Mouse (Mus musculus) stomach, postnatal 0 days (tissue): Measurements from ENCODE around the gene Sept9. TPM values are rescaled to one million over a fixed set of nuclear protein-coding genes. Genes with fewer than 3 reads are reported as not detected.
A peak's percentile ranks its signal among the peaks of the same experiment; 100 is the strongest.

Experiments used
- ATAC-seq: fragments of 200-750 bp; cut with Nextera tagmentation; 2 replicates; pipeline ENCODE4 v1.8.0; 2017; ENCODE audit not compliant: low FRiP score, low TSS enrichment
- DNase-seq: peaks from one replicate; pipeline ENCODE4 v3.0.0-alpha.2; 2016; ENCODE audit warnings: low spot score
- H3K27ac ChIP-seq: fragments of 300-500 bp; sonication (generic); replicated peaks from 2 replicates; pipeline ENCODE4 v1.5.1; 2014; ENCODE audit warnings: mild to moderate bottlenecking, control low read depth
- H3K27me3 ChIP-seq: fragments of 300-500 bp; sonication (generic); 2 replicates; pipeline ENCODE4 v1.6.1; 2014; ENCODE audit warnings: low read length; ENCODE audit not compliant: control insufficient read depth, insufficient read depth
- H3K36me3 ChIP-seq: fragments of 300-500 bp; sonication (generic); 2 replicates; pipeline ENCODE4 v1.6.1; 2014; ENCODE audit warnings: low read length, mixed read lengths; ENCODE audit not compliant: control insufficient read depth, insufficient read depth
- H3K4me1 ChIP-seq: fragments of 300-500 bp; sonication (generic); replicated peaks from 2 replicates; pipeline ENCODE4 v1.6.1; 2014; ENCODE audit warnings: antibody characterized with exemption; ENCODE audit not compliant: control insufficient read depth, insufficient read depth
- H3K4me2 ChIP-seq: fragments of 300-500 bp; sonication (generic); replicated peaks from 2 replicates; pipeline ENCODE4 v1.6.1; 2014; ENCODE audit warnings: low read depth, mild to moderate bottlenecking, control low read depth, moderate library complexity
- H3K4me3 ChIP-seq: fragments of 300-500 bp; sonication (generic); 2 replicates; pipeline ENCODE4 v1.5.1; 2014; ENCODE audit warnings: low read depth, low read length, control low read depth
- H3K9ac ChIP-seq: fragments of 300-500 bp; sonication (generic); 2 replicates; pipeline ENCODE4 v1.6.1; 2014; ENCODE audit warnings: mild to moderate bottlenecking, low read length, control low read depth, mixed read lengths
- H3K9me3 ChIP-seq: fragments of 300-500 bp; sonication (generic); 2 replicates; pipeline ENCODE4 v1.6.1; 2016; ENCODE audit warnings: low read length; ENCODE audit not compliant: control insufficient read depth
- CTCF ChIP-seq: IDR thresholded peaks from 2 replicates; pipeline ENCODE4 v1.5.1; 2016; ENCODE audit warnings: antibody characterized with exemption, low read depth, mild to moderate bottlenecking, moderate library complexity
- EP300 ChIP-seq: optimal IDR thresholded peaks from 2 replicates; pipeline ENCODE3; 2016; ENCODE audit warnings: antibody characterized with exemption
- WGBS: fragments of 180-500 bp; shearing (Covaris S2); extraction: QIAGEN DNeasy Blood & Tissue Kit; methylation state at CpG from one replicate; pipeline ENCODE4 v1.1.7; 2014; 5-methylcytosine and 5-hydroxymethylcytosine counted together
- polyA plus RNA-seq: library from polyadenylated mRNA; unstranded; fragments of >200 nt; fragmentation: Nextera tagmentation; extraction: Ambion mirVana; gene quantifications from 2 replicates; pipeline ENCODE4 v1.2.1, GENCODE M21; 2015

Sept9 gene
- polyA plus RNA-seq, 1 experiment from 2014 or later, result 42.9 TPM

DNA sequence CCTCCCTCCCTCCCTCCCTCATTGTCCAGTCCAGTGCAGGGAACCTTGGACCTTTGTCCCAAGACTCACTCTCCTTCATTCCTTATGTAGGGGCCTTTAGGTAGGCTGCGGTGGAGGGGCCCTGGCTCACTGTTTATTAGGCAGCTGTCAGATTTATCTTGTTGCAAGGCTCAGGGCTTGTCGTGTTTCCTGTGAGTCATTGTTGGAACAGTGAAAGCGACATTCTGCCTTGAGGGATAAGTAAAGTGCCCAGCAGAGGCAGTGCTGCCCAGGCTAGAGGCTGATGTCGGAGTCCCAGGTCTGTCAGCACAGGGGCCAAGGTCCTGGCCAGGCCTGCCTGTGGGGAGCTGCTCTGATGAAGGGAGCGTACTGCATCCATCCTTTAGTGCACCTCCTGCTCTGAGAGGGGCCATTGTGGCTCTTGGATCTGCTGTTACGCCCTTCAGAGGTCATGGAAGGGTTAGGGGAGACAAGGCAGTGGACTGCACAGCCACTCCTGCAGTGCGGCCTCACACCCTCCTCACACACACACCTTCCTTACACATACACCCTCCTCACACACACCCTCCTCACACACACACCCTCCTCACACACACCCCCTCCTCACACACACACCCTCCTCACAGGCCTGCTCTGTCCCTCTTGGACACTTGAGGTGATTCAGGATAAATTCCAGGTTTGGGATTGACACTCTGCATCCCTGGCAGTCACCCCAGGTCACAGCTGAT lies 45.2 kb upstream of the Sept9 start:
- no peak overlapping the region for H3K27ac ChIP-seq
- TF ChIP-seq EP300 (no peak), CTCF (peak; percentile 63)
- H3K4me3 ChIP-seq, result no peak overlapping the region
- no peaks in the 10 kb centered on the region for H3K4me1 ChIP-seq
- H3K27me3 ChIP-seq, result no peaks in the 10 kb centered on the region
- ATAC-seq (peak; percentile 88), DNase-seq (peak; percentile 77)
- H3K36me3 ChIP-seq, result peaks cover 47% of the 10 kb centered on the region
- H3K9ac ChIP-seq, result no peak overlapping the region
- WGBS, result 38% methylated on average over 7 of the region's 7 CpGs
- no peak overlapping the region for H3K4me2 ChIP-seq
- H3K9me3 ChIP-seq, result no peaks in the 10 kb centered on the region

DNA sequence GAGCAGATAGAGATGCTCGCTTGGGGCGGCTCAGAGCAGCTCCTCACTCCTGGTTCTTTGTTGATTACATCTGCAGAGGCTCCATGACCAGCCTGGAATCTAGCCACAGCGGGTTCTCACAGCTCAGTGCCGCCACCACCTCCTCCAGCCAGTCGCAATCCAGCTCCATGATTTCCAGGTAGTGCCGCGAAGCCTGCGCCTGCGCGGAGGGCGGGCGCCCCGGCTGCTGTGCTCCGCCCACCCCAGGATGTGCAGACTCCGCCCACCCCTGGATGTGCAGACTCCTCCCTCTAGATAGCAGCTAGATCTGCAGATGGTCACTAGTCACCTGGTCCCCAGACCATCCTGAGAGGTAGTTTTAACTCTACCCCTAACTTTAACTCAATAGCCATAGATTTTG lies 42.7 kb upstream of the Sept9 start:
- Histone ChIP-seq H3K36me3 (peaks cover 31% of the 10 kb centered on the region), H3K4me3 (no peak overlapping the region), H3K27me3 (no peaks in the 10 kb centered on the region), H3K27ac (no peak overlapping the region), H3K4me1 (no peaks in the 10 kb centered on the region), H3K4me2 (no peak overlapping the region), H3K9me3 (no peaks in the 10 kb centered on the region), H3K9ac (no peak overlapping the region)
- ATAC-seq, result peak; percentile 13; the same call in 1 of the 2 replicates
- 38% methylated on average over 15 of the region's 15 CpGs for WGBS
- no peak for TF ChIP-seq CTCF
- no peak for TF ChIP-seq EP300
- peak; percentile 68 for DNase-seq

DNA sequence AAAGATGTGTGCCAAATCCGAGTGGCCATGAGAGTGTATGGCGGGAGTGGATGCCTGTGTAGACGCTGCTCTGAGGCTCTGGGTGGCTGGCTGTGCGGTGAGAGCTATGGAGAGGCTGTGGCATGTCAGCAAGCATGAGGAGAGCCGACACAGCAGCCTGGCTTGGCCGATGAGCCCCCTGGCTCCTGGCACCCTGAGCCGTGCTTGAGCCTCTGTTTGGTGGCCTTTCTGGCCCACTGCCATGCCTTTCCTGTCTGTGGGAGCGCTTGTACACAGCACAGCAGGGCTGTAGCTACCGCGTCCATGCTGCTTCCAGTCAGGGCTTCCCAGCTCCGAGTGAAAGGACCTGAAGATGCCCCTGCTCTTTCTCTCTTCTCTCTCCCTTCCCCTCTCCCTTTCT lies 41.1 kb upstream of the Sept9 start:
- Histone ChIP-seq H3K27me3 (no peaks in the 10 kb centered on the region), H3K9ac (no peak overlapping the region), H3K27ac (no peak overlapping the region), H3K9me3 (no peaks in the 10 kb centered on the region), H3K4me2 (no peak overlapping the region), H3K4me3 (no peak overlapping the region), H3K36me3 (peaks cover 29% of the 10 kb centered on the region), H3K4me1 (no peaks in the 10 kb centered on the region)
- ATAC-seq (no peak), DNase-seq (no peak)
- WGBS, result 53% methylated on average over 11 of the region's 11 CpGs
- no peak for TF ChIP-seq CTCF
- TF ChIP-seq EP300, result no peak

DNA sequence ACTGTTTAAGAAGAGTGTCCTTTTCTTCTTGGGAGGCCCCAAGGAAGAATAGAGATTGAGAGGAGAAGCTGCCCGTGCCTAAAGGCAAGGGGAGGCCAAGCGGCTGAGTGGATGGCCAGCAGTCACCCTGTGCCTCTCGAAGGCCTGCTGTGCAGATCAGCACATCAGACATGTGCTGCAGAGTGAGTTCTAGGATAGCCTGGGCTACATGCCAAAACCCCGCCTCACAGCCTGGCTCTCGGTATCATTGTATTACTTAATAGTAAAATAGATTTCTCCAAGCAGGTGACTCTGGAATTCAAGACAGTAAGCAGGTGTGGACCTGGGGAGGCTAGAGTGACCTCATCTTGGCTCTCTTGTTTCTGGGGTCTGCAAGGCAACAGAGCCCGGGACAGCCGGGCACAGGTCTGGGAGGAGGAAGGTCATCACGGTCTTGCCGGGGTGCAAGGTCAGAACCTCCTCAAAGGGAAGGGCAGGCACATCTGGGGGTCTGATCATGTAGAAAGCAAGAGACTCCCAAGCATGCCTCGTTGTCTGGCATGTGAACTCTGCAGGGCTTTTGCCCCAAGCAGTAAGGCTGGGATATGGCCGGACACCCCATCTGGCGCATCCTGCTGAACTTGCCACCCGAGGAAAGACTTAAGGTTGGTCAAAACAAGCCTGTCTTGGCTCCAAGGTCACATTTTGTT lies 40.1 kb upstream of the Sept9 start:
- Histone ChIP-seq H3K4me1 (no peaks in the 10 kb centered on the region), H3K36me3 (peaks cover 28% of the 10 kb centered on the region), H3K9me3 (no peaks in the 10 kb centered on the region), H3K4me2 (no peak overlapping the region), H3K27ac (no peak overlapping the region), H3K9ac (no peak overlapping the region), H3K4me3 (no peak overlapping the region), H3K27me3 (no peaks in the 10 kb centered on the region)
- DNase-seq (no peak), ATAC-seq (no peak)
- TF ChIP-seq CTCF (no peak), EP300 (no peak)
- 73% methylated on average over 13 of the region's 13 CpGs for WGBS

DNA sequence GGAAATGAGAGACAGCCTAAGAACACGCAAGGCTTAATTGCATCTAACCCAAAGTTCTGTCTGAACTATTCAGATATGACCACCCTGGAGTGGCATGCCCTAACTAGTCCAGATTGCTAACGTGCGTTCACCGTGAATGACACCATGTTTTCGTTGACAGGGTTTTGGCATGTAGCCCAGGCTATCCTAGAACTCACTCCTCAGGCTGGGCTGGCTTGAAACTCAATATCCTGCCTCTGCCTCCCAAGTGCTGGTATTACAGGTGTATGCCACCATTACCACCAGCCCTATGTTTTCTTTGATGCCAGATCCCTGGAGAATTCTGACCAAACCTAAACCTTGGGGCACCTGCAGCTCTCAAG lies 39.5 kb upstream of the Sept9 start:
- 59% methylated on average over 5 of the region's 5 CpGs for WGBS
- Histone ChIP-seq H3K9ac (no peak overlapping the region), H3K4me1 (no peaks in the 10 kb centered on the region), H3K36me3 (peaks cover 26% of the 10 kb centered on the region), H3K27me3 (no peaks in the 10 kb centered on the region), H3K4me2 (no peak overlapping the region), H3K27ac (no peak overlapping the region), H3K4me3 (no peak overlapping the region), H3K9me3 (no peaks in the 10 kb centered on the region)
- DNase-seq, result no peak
- no peak for ATAC-seq
- TF ChIP-seq CTCF (no peak), EP300 (no peak)

DNA sequence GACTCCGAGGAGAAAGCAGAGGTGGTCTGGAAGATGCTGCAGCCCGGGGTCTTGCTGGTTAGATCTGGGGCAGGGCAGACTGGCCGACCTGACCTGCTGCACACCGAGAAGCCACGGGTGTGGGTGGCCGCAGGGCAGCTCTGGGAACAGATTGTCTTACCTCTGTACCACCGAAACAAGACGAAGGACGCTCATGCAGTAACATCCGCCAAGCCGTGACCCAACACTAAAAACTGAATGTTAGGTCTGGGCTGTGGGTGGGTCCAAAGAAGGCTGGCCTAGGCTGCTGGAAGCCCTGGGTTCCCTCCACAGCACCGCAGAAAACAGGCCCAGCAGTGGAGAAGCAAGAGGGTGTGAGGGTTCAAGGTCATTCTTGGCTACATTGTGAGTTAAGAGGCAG lies 38.7 kb upstream of the Sept9 start:
- Histone ChIP-seq H3K9ac (no peak overlapping the region), H3K9me3 (no peaks in the 10 kb centered on the region), H3K27ac (no peak overlapping the region), H3K4me2 (no peak overlapping the region), H3K36me3 (peaks cover 20% of the 10 kb centered on the region), H3K27me3 (no peaks in the 10 kb centered on the region), H3K4me3 (no peak overlapping the region), H3K4me1 (no peaks in the 10 kb centered on the region)
- 88% methylated on average over 12 of the region's 12 CpGs for WGBS
- no peak for ATAC-seq
- no peak for TF ChIP-seq CTCF
- no peak for TF ChIP-seq EP300
- DNase-seq, result no peak
